Mouse (Mus musculus) spleen, adult 2 months (tissue): ENCODE results near the gene Galnt2. TPM values are rescaled to one million over a fixed set of nuclear protein-coding genes. Genes with fewer than 3 reads are reported as not detected.

Experiments
- DNase-seq, 2 experiments: peaks; one replicate each; pipeline versions ENCODE4 v3.0.0 to v3.0.0-alpha.2; 2012 to 2021; ENCODE audit warnings: low spot score in 2 of 2, low read depth in 1 of 2
- H3K27ac ChIP-seq: fragments of 200-500 bp; 2 replicates; pipeline ENCODE4 v1.5.1; 2012; ENCODE audit warnings: low read length, inconsistent platforms; ENCODE audit not compliant: insufficient read depth
- H3K27me3 ChIP-seq: fragments of 200-500 bp; 2 replicates; pipeline ENCODE4 v1.6.1; 2012; ENCODE audit warnings: mild to moderate bottlenecking, moderate library complexity, low read length, inconsistent platforms; ENCODE audit not compliant: control insufficient read depth, insufficient read depth
- H3K36me3 ChIP-seq: fragments of 200-500 bp; 2 replicates; pipeline ENCODE4 v1.6.1; 2012; ENCODE audit warnings: mild to moderate bottlenecking, low read length, inconsistent platforms; ENCODE audit not compliant: control insufficient read depth, insufficient read depth
- H3K4me1 ChIP-seq: fragments of 200-500 bp; 2 replicates; pipeline ENCODE4 v1.6.1; 2011; ENCODE audit warnings: inconsistent platforms; ENCODE audit not compliant: control insufficient read depth, insufficient read depth, insufficient read length
- H3K4me3 ChIP-seq: fragments of 200-500 bp; 2 replicates; pipeline ENCODE4 v1.5.1; 2011; ENCODE audit warnings: mild to moderate bottlenecking, inconsistent platforms; ENCODE audit not compliant: insufficient read depth, insufficient read length; ENCODE audit errors: extremely low read depth
- CTCF ChIP-seq: fragments of 200-500 bp; IDR thresholded peaks from 2 replicates; pipeline ENCODE4 v1.5.1; 2011; ENCODE audit warnings: mild to moderate bottlenecking, inconsistent platforms; ENCODE audit not compliant: insufficient read depth, insufficient read length, insufficient replicate concordance; ENCODE audit errors: extremely low read depth
- POLR2A ChIP-seq: fragments of 200-500 bp; IDR thresholded peaks from 2 replicates; pipeline ENCODE4 v1.6.1; 2011; ENCODE audit warnings: low read depth, low read length, inconsistent platforms
- WGBS: fragments of 180-500 bp; shearing (Covaris S2); methylation state at CpG from one replicate; pipeline ENCODE4 v1.1.7; 2018; 5-methylcytosine and 5-hydroxymethylcytosine counted together
- polyA plus RNA-seq: library from polyadenylated mRNA; depleted of rRNA; stranded (reverse); fragments of >200 nt; gene quantifications from 2 replicates; pipeline ENCODE4 v1.2.3, GENCODE M21; 2012

Gene Galnt2
- polyA plus RNA-seq, 1 experiment = 9.4 TPM

GRCm38 (mm10) chr8:124242913-124243312 lies 11.7 kb downstream of the Galnt2 start:
- H3K27me3 ChIP-seq = no peaks in the 10 kb centered on the region
- 93% methylated on average over 5 of the region's 5 CpGs for WGBS
- no peaks in the 10 kb centered on the region for H3K36me3 ChIP-seq
- H3K27ac ChIP-seq = no peak overlapping the region
- no peak for DNase-seq
- H3K4me1 ChIP-seq = peaks cover 4% of the 10 kb centered on the region; the same call in 1 of the 2 replicates
- no peak overlapping the region for H3K4me3 ChIP-seq
- TF ChIP-seq POLR2A (no peak), CTCF (no peak)

DNA sequence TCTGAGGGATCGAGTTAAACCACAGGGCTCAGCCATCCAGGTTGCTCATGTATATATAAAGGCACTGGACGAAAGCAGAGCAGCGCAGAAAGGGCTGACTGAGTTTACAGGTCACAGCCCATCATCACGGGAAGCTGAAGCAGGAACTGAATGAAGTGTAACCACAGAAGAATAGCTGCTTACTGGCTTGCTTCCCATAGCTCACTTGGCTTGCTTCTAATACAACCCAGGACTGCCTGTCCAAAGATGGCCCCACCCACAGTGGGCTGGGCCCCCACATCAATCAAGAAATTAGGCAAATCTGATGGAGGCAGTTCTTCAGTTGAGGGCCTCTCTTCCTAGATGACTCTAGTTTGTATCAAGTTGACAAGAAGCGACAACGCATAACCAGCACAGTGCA lies 16.4 kb downstream of the Galnt2 start:
- no peak for DNase-seq
- TF ChIP-seq POLR2A (no peak), CTCF (no peak)
- no peak overlapping the region for H3K4me3 ChIP-seq
- no peaks in the 10 kb centered on the region for H3K36me3 ChIP-seq
- H3K27ac ChIP-seq = no peak overlapping the region
- WGBS = 66% methylated on average over 6 of the region's 6 CpGs
- H3K27me3 ChIP-seq = no peaks in the 10 kb centered on the region
- peaks cover 7% of the 10 kb centered on the region for H3K4me1 ChIP-seq

DNA sequence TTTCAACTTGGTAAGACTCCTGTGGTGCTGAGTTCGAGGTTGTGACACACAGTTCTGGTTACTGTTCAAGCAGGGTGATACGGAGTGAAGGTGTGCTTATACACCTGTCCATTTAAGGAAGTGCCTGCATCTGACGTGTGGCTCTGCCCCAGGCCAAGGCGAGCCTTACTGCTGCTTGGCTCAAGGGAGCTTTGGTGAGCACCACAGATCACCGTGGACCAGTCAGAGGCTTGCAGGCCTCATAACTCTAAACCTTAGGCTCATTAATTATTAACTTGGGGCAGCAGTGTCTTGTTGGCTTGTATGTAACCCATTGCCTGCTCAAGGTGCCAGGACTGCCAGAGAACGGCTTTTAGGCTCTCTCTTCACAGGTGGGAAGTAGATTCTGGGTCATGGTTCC lies 17.5 kb downstream of the Galnt2 start:
- no peak for TF ChIP-seq CTCF
- no peak for TF ChIP-seq POLR2A
- WGBS = 98% methylated on average over 6 of the region's 6 CpGs
- no peak overlapping the region for H3K27ac ChIP-seq
- peaks cover 6% of the 10 kb centered on the region for H3K4me1 ChIP-seq
- no peak for DNase-seq
- no peaks in the 10 kb centered on the region for H3K36me3 ChIP-seq
- H3K4me3 ChIP-seq = no peak overlapping the region
- no peaks in the 10 kb centered on the region for H3K27me3 ChIP-seq

- H3K27ac ChIP-seq = no peak overlapping the region
- no peak for DNase-seq
Observed at GRCm38 (mm10) chr8:124250255-124250654, 19.1 kb downstream of the Galnt2 start.

GRCm38 (mm10) chr8:124250785-124251184 lies 19.6 kb downstream of the Galnt2 start:
- TF ChIP-seq CTCF (no peak), POLR2A (no peak)
- Histone ChIP-seq H3K27ac (no peak overlapping the region), H3K4me3 (no peak overlapping the region), H3K36me3 (no peaks in the 10 kb centered on the region), H3K27me3 (no peaks in the 10 kb centered on the region), H3K4me1 (peaks cover 6% of the 10 kb centered on the region)
- 29% methylated on average over 4 of the region's 4 CpGs for WGBS
- DNase-seq = no peak

More at GRCm38 (mm10) chr8:124250255-124250654, 19.1 kb downstream of the Galnt2 start:
- H3K36me3 ChIP-seq = no peaks in the 10 kb centered on the region
- no peak overlapping the region for H3K4me3 ChIP-seq
- H3K27me3 ChIP-seq = no peaks in the 10 kb centered on the region
- 62% methylated on average over 3 of the region's 3 CpGs for WGBS
- peaks cover 6% of the 10 kb centered on the region for H3K4me1 ChIP-seq
- TF ChIP-seq POLR2A (no peak), CTCF (no peak)

GRCm38 (mm10) chr8:124252533-124252950 lies 21.4 kb downstream of the Galnt2 start:
- H3K36me3 ChIP-seq = no peaks in the 10 kb centered on the region
- no peak overlapping the region for H3K4me3 ChIP-seq
- H3K27ac ChIP-seq = no peak overlapping the region
- no peaks in the 10 kb centered on the region for H3K27me3 ChIP-seq
- TF ChIP-seq CTCF = no peak
- no peak for TF ChIP-seq POLR2A
- peaks cover 11% of the 10 kb centered on the region for H3K4me1 ChIP-seq
- DNase-seq = no peak
- 85% methylated on average over 5 of the region's 5 CpGs for WGBS

DNA sequence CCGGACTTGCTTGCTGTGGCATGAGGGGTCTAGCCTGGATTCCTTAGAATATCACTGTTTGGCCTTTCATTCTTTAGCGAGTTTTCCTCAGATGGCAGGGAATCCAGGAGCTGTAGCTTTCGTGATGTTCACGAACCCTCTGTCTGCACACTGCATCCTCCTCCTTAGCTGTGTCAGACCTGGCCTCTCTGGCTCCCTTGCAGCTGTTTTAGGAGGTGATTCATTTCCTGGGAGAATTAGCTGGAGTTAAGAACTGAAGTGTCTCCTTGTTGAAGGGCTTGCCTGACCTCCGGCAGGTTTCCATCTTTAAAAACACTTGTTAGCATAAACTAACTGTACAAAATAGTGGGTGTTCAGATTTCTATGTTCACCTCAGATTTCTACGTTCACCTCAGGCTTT lies 22.7 kb downstream of the Galnt2 start:
- DNase-seq = no peak
- Histone ChIP-seq H3K4me3 (no peak overlapping the region), H3K27ac (no peak overlapping the region), H3K36me3 (no peaks in the 10 kb centered on the region), H3K4me1 (peaks cover 14% of the 10 kb centered on the region), H3K27me3 (no peaks in the 10 kb centered on the region)
- 73% methylated on average over 6 of the region's 6 CpGs for WGBS
- TF ChIP-seq POLR2A (no peak), CTCF (no peak)
